In genomic region chr4:97816001-97816400, GRCm38 (mm10) we compare ENCODE assay signal across 29 mouse cellular contexts. TPM values are rescaled to one million over a fixed set of nuclear protein-coding genes. Genes with fewer than 3 reads are reported as not detected.
DNase-seq lines count a peak whose midpoint lies in the region; ATAC-seq and TF ChIP-seq lines count a peak whose summit lies in the region.
"Had no signal": no experiment of that assay in that cellular context is flagged by ENCODE, and none has a peak within 500 bp of the region (broad histone marks: within the 10 kb centered on the region; RNA-seq: fewer than 3 reads in every experiment).

No protein-coding gene starts in this region.

- TF ChIP-seq CTCF in liver, adult 2 months (IDR thresholded peaks at IDR 0.05; ENCODE audit: low read depth, low read length), result no peak

- H3K9me3 ChIP-seq in liver, embryonic 12.5 days (replicated peaks), result no peaks in the 10 kb centered on the region
- no peaks in the 10 kb centered on the region for H3K9me3 ChIP-seq in lung, embryonic 16.5 days (ENCODE audit: control insufficient read depth, low read length)
- H3K9me3 ChIP-seq: embryonic facial prominence, embryonic 12.5 days; embryonic facial prominence, embryonic 15.5 days; heart, embryonic 10.5 days; heart, embryonic 13.5 days had no signal

- H3K27ac ChIP-seq in liver, adult 2 months (replicated peaks; ENCODE audit: insufficient read depth, low read depth, low read length), result peak overlapping the region; percentile 88
- H3K27ac ChIP-seq in liver, embryonic 12.5 days, result no peak overlapping the region
- no peak overlapping the region for H3K27ac ChIP-seq in lung, embryonic 16.5 days (ENCODE audit: low read length)
- peak overlapping the region; percentile 78 for H3K27ac ChIP-seq in brown adipose tissue, adult 24 weeks (replicated peaks; ENCODE audit: low read depth, low read length)
- H3K27ac ChIP-seq: embryonic facial prominence, embryonic 12.5 days; embryonic facial prominence, embryonic 15.5 days; heart, adult 2 months; heart, embryonic 10.5 days; heart, embryonic 13.5 days; hindbrain, embryonic 14.5 days; hindbrain, postnatal 0 days had no signal

- TF ChIP-seq POLR2A in liver, adult 2 months (IDR thresholded peaks at IDR 0.05; ENCODE audit: extremely low read depth, insufficient read depth, low read length), result no peak

- no peak overlapping the region for H3K4me2 ChIP-seq in liver, embryonic 12.5 days
- H3K4me2 ChIP-seq in lung, embryonic 16.5 days (ENCODE audit: low read depth, low read length), result no peak overlapping the region
- H3K4me2 ChIP-seq: embryonic facial prominence, embryonic 12.5 days; embryonic facial prominence, embryonic 15.5 days; heart, embryonic 13.5 days; hindbrain, embryonic 14.5 days had no signal

- no peaks in the 10 kb centered on the region for H3K27me3 ChIP-seq in liver, adult 2 months (ENCODE audit: control insufficient read depth, insufficient read depth, low read length)
- no peaks in the 10 kb centered on the region for H3K27me3 ChIP-seq in liver, embryonic 12.5 days (replicated peaks)
- H3K27me3 ChIP-seq in lung, embryonic 16.5 days (ENCODE audit: control insufficient read depth, insufficient read depth, low read depth, low read length), result no peaks in the 10 kb centered on the region
- H3K27me3 ChIP-seq: embryonic facial prominence, embryonic 12.5 days; embryonic facial prominence, embryonic 15.5 days; heart, embryonic 13.5 days had no signal

- ATAC-seq in liver, embryonic 12.5 days, result no peak
- ATAC-seq in lung, embryonic 16.5 days (ENCODE audit: low read depth), result peak; percentile 45; the same call in 1 of the 2 replicates
- ATAC-seq: activated CD4-positive, CD25-positive, alpha-beta regulatory T cell, adult 4 months; CD4-positive, CD25-positive, alpha-beta regulatory T cell, adult 4 months; hindbrain, postnatal 0 days had no signal

- no peak overlapping the region for H3K9ac ChIP-seq in liver, adult 2 months (ENCODE audit: low read depth, low read length)
- H3K9ac ChIP-seq in liver, embryonic 12.5 days, result no peak overlapping the region
- H3K9ac ChIP-seq in lung, embryonic 16.5 days (ENCODE audit: low read length), result no peak overlapping the region
- H3K9ac ChIP-seq: embryonic facial prominence, embryonic 12.5 days; embryonic facial prominence, embryonic 15.5 days; heart, embryonic 13.5 days; hindbrain, embryonic 14.5 days had no signal

- H3K4me3 ChIP-seq in liver, adult 2 months (ENCODE audit: insufficient read depth, low read depth, low read length), result no peak overlapping the region
- no peak overlapping the region for H3K4me3 ChIP-seq in liver, embryonic 12.5 days
- no peak overlapping the region for H3K4me3 ChIP-seq in lung, embryonic 16.5 days (ENCODE audit: low read length)
- no peak overlapping the region for H3K4me3 ChIP-seq in brown adipose tissue, adult 24 weeks (ENCODE audit: insufficient read depth, low read depth, low read length)
- H3K4me3 ChIP-seq: embryonic facial prominence, embryonic 12.5 days; embryonic facial prominence, embryonic 15.5 days; heart, adult 2 months; heart, embryonic 10.5 days; heart, embryonic 13.5 days had no signal

- DNase-seq in liver, adult 2 months (ENCODE audit: extremely low read depth, low read depth, low spot score), result peak; percentile 93
- DNase-seq in lung, adult 18-20 months, result no peak
- DNase-seq in adipocyte (ENCODE audit: low spot score), result no peak
- DNase-seq: adrenal gland, postnatal 10 days; adrenal gland, postnatal 36 days; cerebellum, adult 11 months; cerebellum, adult 2 months; cerebellum, adult 9-11 months; cerebellum, postnatal 25 days; gastrocnemius, postnatal 10 days; gastrocnemius, postnatal 36 days; heart, adult 2 months; heart, postnatal 14 days; heart, postnatal 4 days had no signal

- peaks cover 38% of the 10 kb centered on the region for H3K4me1 ChIP-seq in liver, adult 2 months (ENCODE audit: control insufficient read depth, insufficient read depth, low read length)
- H3K4me1 ChIP-seq in liver, embryonic 12.5 days, result no peaks in the 10 kb centered on the region
- H3K4me1 ChIP-seq in lung, embryonic 16.5 days (replicated peaks; ENCODE audit: control insufficient read depth, insufficient read depth, low read length), result peaks cover 16% of the 10 kb centered on the region
- H3K4me1 ChIP-seq in brown adipose tissue, adult 24 weeks (ENCODE audit: control insufficient read depth, insufficient read depth, insufficient read length, low read length), result peaks cover 22% of the 10 kb centered on the region

- H3K79me2 ChIP-seq in liver, adult 2 months (ENCODE audit: control insufficient read depth, insufficient read depth, low read length), result peaks cover 19% of the 10 kb centered on the region; the same call in 1 of the 2 replicates

- no peaks in the 10 kb centered on the region for H3K36me3 ChIP-seq in liver, adult 2 months (ENCODE audit: control insufficient read depth, insufficient read depth, low read length)
- no peaks in the 10 kb centered on the region for H3K36me3 ChIP-seq in liver, embryonic 12.5 days
- no peaks in the 10 kb centered on the region for H3K36me3 ChIP-seq in lung, embryonic 16.5 days (ENCODE audit: control insufficient read depth, insufficient read depth, low read length)
- H3K36me3 ChIP-seq: embryonic facial prominence, embryonic 12.5 days; embryonic facial prominence, embryonic 15.5 days; heart, embryonic 10.5 days had no signal

RNA-seq across cellular contexts. Expression of gene E130114P18Rik, which starts 38.1 kb away (rescaled TPM):
- total RNA-seq in liver, adult 2 months (2014; rRNA removed), result not detected in 2 replicates
- not detected in 2 replicates for polyA plus RNA-seq in liver, adult 2 months (2012; rRNA removed)
- polyA plus RNA-seq in liver, embryonic 12.5 days (2016; fragmentation: Nextera tagmentation; extraction: Ambion mirVana), result 0.23 TPM in 1 of 2 replicates, not detected in the other
- 0.79 and 0.85 TPM in 2 replicates for polyA plus RNA-seq in lung, embryonic 16.5 days (2015; fragmentation: Nextera tagmentation; extraction: Ambion mirVana)
- polyA plus RNA-seq in brown adipose tissue, adult 24 weeks (2012; ENCODE audit: insufficient read depth, insufficient read length, missing spikeins), result not detected in 2 replicates
- total RNA-seq: adrenal gland, postnatal 36 days; common myeloid progenitor, adult 5-6 weeks; granulocyte monocyte progenitor cell, adult 5-6 weeks; heart, adult 2 months; heart, postnatal 14 days; heart, postnatal 4 days; MEL had no signal
- polyA plus RNA-seq: activated CD4-positive, CD25-positive, alpha-beta regulatory T cell, adult 4 months; C2C12; CD4-positive, CD25-positive, alpha-beta regulatory T cell, adult 4 months; heart, adult 2 months had no signal

RNA-seq across cellular contexts. Expression of gene Nfia, which starts 43.5 kb away (rescaled TPM):
- 12.5 and 20.0 TPM in 2 replicates for total RNA-seq in liver, adult 2 months (2014; rRNA removed)
- 31.7 and 32.2 TPM in 2 replicates for polyA plus RNA-seq in liver, adult 2 months (2012; rRNA removed)
- 3.8 and 4.5 TPM in 2 replicates for polyA plus RNA-seq in liver, embryonic 12.5 days (2016; fragmentation: Nextera tagmentation; extraction: Ambion mirVana)
- polyA plus RNA-seq in lung, embryonic 16.5 days (2015; fragmentation: Nextera tagmentation; extraction: Ambion mirVana), result 48.3 and 52.9 TPM in 2 replicates
- 43.3 and 74.8 TPM in 2 replicates for polyA plus RNA-seq in brown adipose tissue, adult 24 weeks (2012; ENCODE audit: insufficient read depth, insufficient read length, missing spikeins)

Comparison
In these comparisons a context has a peak if more than half of its experiments do, and no peak if none do; other contexts are left out.
1. H3K27ac ChIP-seq: peak in liver, adult 2 months (single experiment) and brown adipose tissue, adult 24 weeks (single experiment); none in liver, embryonic 12.5 days (single experiment) and lung, embryonic 16.5 days (single experiment).